Mouse (Mus musculus) embryonic facial prominence, embryonic 13.5 days (tissue): ENCODE measurements around the gene Rab7b. TPM values are rescaled to one million over a fixed set of nuclear protein-coding genes. Genes with fewer than 3 reads are reported as not detected.
A peak's percentile ranks its signal among the peaks of the same experiment; 100 is the strongest.

Experiments
- ATAC-seq: fragments of 200-750 bp; cut with Nextera tagmentation; 2 replicates; pipeline ENCODE4 v1.8.0; 2017; ENCODE audit warnings: low read depth; ENCODE audit not compliant: insufficient number of reproducible peaks, insufficient read depth, low FRiP score, low TSS enrichment
- H3K27ac ChIP-seq: fragments of 300-500 bp; sonication (generic); 2 replicates; pipeline ENCODE4 v1.5.1; 2015; ENCODE audit warnings: moderate library complexity, mild to moderate bottlenecking, inconsistent platforms
- H3K27me3 ChIP-seq: fragments of 300-500 bp; sonication (generic); 2 replicates; pipeline ENCODE4 v1.6.1; 2015; ENCODE audit warnings: mild to moderate bottlenecking, inconsistent platforms
- H3K36me3 ChIP-seq: fragments of 300-500 bp; sonication (generic); 2 replicates; pipeline ENCODE4 v1.6.1; 2015; ENCODE audit warnings: mild to moderate bottlenecking, inconsistent platforms
- H3K4me1 ChIP-seq: fragments of 300-500 bp; sonication (generic); 2 replicates; pipeline ENCODE4 v1.6.1; 2015; ENCODE audit warnings: inconsistent platforms
- H3K4me2 ChIP-seq: fragments of 300-500 bp; sonication (generic); 2 replicates; pipeline ENCODE4 v1.6.1; 2015; ENCODE audit warnings: moderate library complexity, mild to moderate bottlenecking, inconsistent platforms
- H3K4me3 ChIP-seq: fragments of 300-500 bp; sonication (generic); 2 replicates; pipeline ENCODE4 v1.5.1; 2015; ENCODE audit warnings: mild to moderate bottlenecking, inconsistent platforms
- H3K9ac ChIP-seq: fragments of 300-500 bp; sonication (generic); 2 replicates; pipeline ENCODE4 v1.6.1; 2015; ENCODE audit warnings: mild to moderate bottlenecking, inconsistent platforms
- H3K9me3 ChIP-seq: fragments of 300-500 bp; sonication (generic); 2 replicates; pipeline ENCODE4 v1.6.1; 2016; ENCODE audit warnings: inconsistent platforms
- WGBS: fragments of 180-500 bp; shearing (Covaris S2); methylation state at CpG from one replicate; pipeline ENCODE4 v1.1.7; 2015; ENCODE audit warnings: mixed read lengths; 5-methylcytosine and 5-hydroxymethylcytosine counted together
- polyA plus RNA-seq: library from polyadenylated mRNA; unstranded; fragments of >200 nt; fragmentation: Nextera tagmentation; extraction: Ambion mirVana; gene quantifications from 2 replicates; pipeline ENCODE4 v1.2.1, GENCODE M21; 2015

Rab7b gene
- 4.9 and 5.0 TPM in 2 replicates for polyA plus RNA-seq

DNA sequence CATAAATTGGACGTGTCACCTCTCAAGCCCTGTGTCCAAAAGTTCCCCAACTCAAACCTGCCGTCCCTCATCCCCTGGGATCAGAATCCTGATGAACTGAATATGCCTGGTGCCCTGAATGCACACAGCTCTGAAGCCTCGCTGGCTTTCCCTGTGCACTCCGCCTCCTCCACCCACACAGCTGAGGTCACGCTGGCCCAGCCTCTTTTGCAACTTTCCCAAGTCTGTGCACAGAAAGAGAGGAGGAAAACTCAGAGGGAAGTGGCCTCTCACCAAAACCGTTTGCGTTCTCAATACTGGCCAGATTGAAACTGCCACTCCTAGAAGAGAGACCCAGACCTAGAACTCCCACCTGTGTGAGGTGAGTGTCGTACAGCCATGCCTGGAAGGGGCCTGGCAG is at the start of gene Rab7b:
Gene Rab7b, plus strand, starts transcription at position 221 of the 400 bp plus-strand sequence.
- H3K4me1 ChIP-seq, result peaks cover 11% of the 10 kb centered on the region
- 47% methylated on average over 8 of the region's 8 CpGs for WGBS
- no peaks in the 10 kb centered on the region for H3K36me3 ChIP-seq
- peak within 1 kb of the TSS; percentile 12; the same call in 1 of the 2 replicates for H3K4me2 ChIP-seq
- no peaks in the 10 kb centered on the region for H3K9me3 ChIP-seq
- no peak within 1 kb of the TSS for H3K4me3 ChIP-seq
- H3K27ac ChIP-seq, result peak within 1 kb of the TSS; percentile 45; the same call in 1 of the 2 replicates
- no peak within 1 kb of the TSS for H3K9ac ChIP-seq
- 0 out of 2 replicates have a peak, but pooled peaks have one; percentile 26 for ATAC-seq
- no peaks in the 10 kb centered on the region for H3K27me3 ChIP-seq

DNA sequence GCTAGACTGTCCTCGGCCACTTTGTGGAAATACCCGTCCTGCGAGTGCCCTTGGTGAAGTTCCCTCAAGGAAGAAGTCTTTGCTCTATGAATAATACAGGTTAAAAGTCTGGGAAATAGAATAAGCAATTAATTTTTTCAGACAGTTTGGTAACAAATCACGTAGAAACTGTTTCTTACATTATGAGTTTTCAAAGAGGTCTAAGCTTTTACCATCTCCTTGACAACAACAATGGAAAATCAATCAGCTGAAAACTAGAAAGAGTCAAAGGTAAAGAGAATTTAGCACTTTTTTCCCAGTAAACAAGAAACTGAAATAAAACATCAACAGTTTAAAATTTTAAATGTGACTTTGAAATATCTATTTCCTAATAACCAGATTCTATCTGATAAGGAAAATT is 48.4 kb upstream of the Rab7b start:
- ATAC-seq, result no peak
- 80% methylated on average over 4 of the region's 4 CpGs for WGBS
- Histone ChIP-seq H3K27me3 (no peaks in the 10 kb centered on the region), H3K27ac (no peak overlapping the region), H3K4me2 (no peak overlapping the region), H3K9me3 (no peaks in the 10 kb centered on the region), H3K36me3 (no peaks in the 10 kb centered on the region), H3K4me3 (no peak overlapping the region), H3K4me1 (no peaks in the 10 kb centered on the region), H3K9ac (no peak overlapping the region)

DNA sequence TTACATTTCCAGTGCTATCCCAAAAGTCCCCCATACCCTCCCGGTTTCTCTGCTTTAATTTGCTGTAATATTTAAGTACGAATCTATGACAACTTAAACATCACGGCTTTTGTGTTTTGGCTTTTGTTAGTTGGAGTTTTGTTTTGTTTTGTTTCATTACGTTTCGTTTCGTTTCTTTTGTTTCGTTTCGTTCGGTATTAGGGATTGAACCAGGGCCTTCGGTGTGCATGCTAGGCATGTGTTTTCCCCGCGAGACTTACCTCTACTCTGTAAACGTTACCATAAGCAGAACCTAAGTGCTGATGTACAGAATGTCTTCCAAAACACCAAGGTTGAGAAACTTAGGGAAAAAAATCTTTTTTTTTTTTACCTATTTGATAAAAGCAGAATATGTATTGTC is 46.9 kb upstream of the Rab7b start:
- WGBS, result 90% methylated on average over 13 of the region's 13 CpGs
- ATAC-seq, result no peak
- Histone ChIP-seq H3K9me3 (no peaks in the 10 kb centered on the region), H3K27ac (no peak overlapping the region), H3K4me3 (no peak overlapping the region), H3K4me2 (no peak overlapping the region), H3K4me1 (no peaks in the 10 kb centered on the region), H3K9ac (no peak overlapping the region), H3K36me3 (no peaks in the 10 kb centered on the region), H3K27me3 (no peaks in the 10 kb centered on the region)

DNA sequence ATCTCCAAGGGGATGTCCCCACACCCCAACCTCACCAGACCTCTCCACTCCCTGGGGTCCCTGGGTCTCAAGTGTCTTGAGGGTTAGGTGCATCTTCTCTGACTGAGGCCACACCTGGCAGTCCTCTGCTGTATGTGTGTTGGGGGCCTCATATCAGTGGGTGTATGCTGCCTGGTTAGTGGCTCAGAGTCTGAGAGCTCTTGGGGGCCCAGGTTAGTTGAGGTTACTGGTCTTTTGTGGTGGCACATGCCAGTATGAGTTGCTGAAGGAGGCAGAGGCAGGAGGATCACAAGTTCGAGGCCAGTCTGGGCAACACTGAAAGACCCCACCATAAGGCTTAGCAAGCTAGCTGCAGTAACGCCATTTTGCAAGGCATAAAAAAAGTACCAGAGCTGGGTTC is 46.2 kb upstream of the Rab7b start:
- H3K4me1 ChIP-seq, result no peaks in the 10 kb centered on the region
- H3K9me3 ChIP-seq, result no peaks in the 10 kb centered on the region
- no peak overlapping the region for H3K4me2 ChIP-seq
- 89% methylated on average over 2 of the region's 2 CpGs for WGBS
- no peaks in the 10 kb centered on the region for H3K27me3 ChIP-seq
- no peak overlapping the region for H3K27ac ChIP-seq
- H3K36me3 ChIP-seq, result no peaks in the 10 kb centered on the region
- ATAC-seq, result no peak
- no peak overlapping the region for H3K4me3 ChIP-seq
- no peak overlapping the region for H3K9ac ChIP-seq

DNA sequence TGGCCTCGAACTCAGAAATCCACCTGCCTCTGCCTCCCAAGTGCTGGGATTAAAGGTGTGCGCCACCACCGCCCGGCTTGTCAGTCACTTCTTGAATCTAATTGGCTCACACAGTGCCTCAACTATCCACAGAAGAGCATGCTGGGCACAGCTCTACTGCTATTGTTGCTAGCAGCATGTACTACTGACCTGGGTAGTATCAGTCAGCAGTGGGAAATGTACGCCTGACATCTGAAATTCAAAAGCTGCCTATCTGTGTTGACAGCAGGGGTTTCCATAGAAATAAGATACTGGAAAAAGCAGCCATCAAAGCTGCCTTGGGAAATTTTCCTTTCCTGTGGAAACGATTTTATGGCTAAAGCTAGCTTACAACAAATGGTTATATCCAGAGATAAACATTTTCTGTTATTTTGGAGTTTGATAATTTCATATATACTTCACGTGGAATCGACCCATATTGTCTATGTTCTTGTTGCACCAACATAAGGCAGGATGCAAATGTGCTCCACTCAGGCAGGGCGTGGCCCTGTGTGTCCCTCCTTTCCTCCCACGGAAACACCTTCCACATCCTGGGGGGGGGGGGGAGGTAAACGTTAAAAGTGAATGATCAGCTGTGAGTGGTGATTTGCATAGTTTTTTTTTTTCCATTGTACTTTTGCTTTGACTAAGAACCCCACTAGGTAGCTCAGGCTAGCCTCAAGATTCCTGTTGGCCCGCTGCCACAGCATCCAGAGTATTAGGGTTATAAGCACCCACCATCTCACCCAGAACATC is 35.6 kb upstream of the Rab7b start:
- Histone ChIP-seq H3K36me3 (no peaks in the 10 kb centered on the region), H3K27me3 (no peaks in the 10 kb centered on the region), H3K4me3 (no peak overlapping the region), H3K27ac (no peak overlapping the region), H3K4me1 (no peaks in the 10 kb centered on the region), H3K9ac (no peak overlapping the region), H3K4me2 (no peak overlapping the region), H3K9me3 (no peaks in the 10 kb centered on the region)
- ATAC-seq, result no peak
- WGBS, result 84% methylated on average over 12 of the region's 12 CpGs

DNA sequence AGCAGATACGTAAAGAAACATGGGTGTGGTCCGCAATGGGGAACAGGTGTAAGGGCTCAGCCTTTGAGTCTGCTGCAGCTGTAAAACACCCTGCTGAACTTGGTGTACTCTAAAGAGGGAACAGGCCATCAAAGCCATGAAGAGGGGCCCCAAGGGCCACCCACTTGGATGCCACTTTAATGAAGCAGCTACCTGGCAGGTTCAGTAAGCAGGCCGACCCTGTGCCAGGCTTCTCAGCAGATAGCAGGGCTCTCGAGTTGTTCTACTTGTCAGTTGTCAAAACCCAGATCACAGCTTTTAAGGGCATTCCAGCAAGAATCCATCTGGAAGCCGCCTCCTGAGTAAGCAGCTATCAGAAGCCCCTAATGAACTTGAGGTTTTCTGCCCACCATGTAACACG is 32.9 kb upstream of the Rab7b start:
- no peak overlapping the region for H3K27ac ChIP-seq
- no peak overlapping the region for H3K4me3 ChIP-seq
- no peak overlapping the region for H3K4me2 ChIP-seq
- no peaks in the 10 kb centered on the region for H3K4me1 ChIP-seq
- no peak overlapping the region for H3K9ac ChIP-seq
- WGBS, result 75% methylated on average over 6 of the region's 6 CpGs
- H3K36me3 ChIP-seq, result no peaks in the 10 kb centered on the region
- no peaks in the 10 kb centered on the region for H3K9me3 ChIP-seq
- ATAC-seq, result no peak
- H3K27me3 ChIP-seq, result no peaks in the 10 kb centered on the region

DNA sequence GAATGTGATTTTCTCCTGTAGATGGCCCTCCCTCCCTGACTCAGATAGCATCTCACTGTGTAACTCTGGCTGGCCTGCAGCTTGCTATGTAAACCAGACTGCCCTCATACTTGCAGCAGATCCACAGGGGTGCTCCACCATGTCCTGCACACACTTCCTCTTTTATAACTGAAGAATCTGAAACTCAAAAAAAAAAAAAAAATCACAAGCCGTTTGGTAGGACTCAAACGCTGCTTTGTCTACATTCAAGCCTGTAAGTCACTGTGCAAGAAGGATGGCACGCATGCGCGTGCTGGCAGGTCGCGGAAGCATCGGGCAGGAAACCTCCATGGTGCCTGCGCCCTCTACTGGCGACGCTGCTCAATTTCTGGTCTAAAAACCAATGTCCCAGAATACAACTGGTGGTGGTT is 30.5 kb upstream of the Rab7b start:
- peak overlapping the region; percentile 52; the same call in 1 of the 2 replicates for H3K27ac ChIP-seq
- WGBS, result under 1% methylated on average over 11 of the region's 11 CpGs

DNA sequence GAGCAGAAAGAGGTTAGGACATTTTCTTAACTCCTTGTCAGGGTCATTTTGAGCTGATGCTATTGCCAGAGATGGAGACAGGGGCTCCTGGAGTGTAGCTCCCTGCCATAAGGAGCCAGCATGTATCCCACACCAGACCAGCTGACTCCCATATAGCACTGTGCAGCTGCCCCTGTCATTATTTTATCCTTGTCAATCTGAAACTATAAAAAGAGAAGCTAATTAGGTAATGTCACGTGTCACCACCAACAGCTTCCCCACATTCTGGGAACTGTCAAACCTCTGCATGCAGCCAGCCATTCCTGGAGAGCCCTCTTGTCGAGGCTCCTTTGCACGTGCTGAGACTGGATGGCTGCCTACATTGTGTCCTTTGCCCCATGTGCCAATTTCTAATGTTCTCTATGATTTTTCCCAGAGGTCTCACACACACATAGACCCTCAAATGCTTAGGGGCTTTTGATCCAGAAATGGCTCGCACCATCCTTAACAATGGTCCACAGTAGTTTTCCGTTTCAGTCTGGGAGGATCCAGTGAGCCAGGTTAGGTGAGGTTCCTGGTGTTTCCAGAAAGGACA is 28.9 kb upstream of the Rab7b start:
- Histone ChIP-seq H3K27me3 (no peaks in the 10 kb centered on the region), H3K36me3 (no peaks in the 10 kb centered on the region), H3K9me3 (no peaks in the 10 kb centered on the region), H3K9ac (no peak overlapping the region), H3K4me2 (no peak overlapping the region), H3K4me1 (no peaks in the 10 kb centered on the region), H3K4me3 (no peak overlapping the region), H3K27ac (no peak overlapping the region)
- WGBS, result 76% methylated on average over 5 of the region's 5 CpGs
- no peak for ATAC-seq

More for the DNA sequence above, 30.5 kb upstream of the Rab7b start:
- ATAC-seq, result peak; percentile 63; the same call in 1 of the 2 replicates
- no peaks in the 10 kb centered on the region for H3K36me3 ChIP-seq
- no peaks in the 10 kb centered on the region for H3K27me3 ChIP-seq
- H3K9ac ChIP-seq, result peak overlapping the region; percentile 41
- H3K4me1 ChIP-seq, result no peaks in the 10 kb centered on the region
- no peaks in the 10 kb centered on the region for H3K9me3 ChIP-seq
- peak overlapping the region; percentile 53 for H3K4me2 ChIP-seq
- peak overlapping the region; percentile 27 for H3K4me3 ChIP-seq

DNA sequence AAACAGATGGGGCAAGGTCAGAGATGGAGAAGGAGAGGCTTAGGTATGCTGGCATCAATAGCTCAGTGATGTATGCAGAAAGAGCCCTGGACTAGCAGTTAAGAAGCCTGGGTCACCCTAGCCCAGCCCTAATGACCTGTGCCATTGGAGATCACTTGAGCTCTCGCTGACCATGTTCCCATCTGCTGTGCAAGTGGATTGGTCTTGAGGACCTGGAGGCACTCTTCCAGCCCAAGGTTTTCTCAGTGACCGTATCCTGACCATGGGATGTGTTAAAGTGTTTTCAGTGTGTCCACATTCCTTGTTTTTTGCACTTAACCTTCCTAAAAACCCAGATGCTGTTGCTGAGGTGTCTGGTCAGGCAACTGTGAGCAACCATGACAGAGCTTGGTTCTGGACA is 28.2 kb upstream of the Rab7b start:
- no peaks in the 10 kb centered on the region for H3K27me3 ChIP-seq
- no peak overlapping the region for H3K27ac ChIP-seq
- H3K9me3 ChIP-seq, result no peaks in the 10 kb centered on the region
- H3K36me3 ChIP-seq, result no peaks in the 10 kb centered on the region
- no peak overlapping the region for H3K4me2 ChIP-seq
- H3K4me1 ChIP-seq, result no peaks in the 10 kb centered on the region
- H3K4me3 ChIP-seq, result no peak overlapping the region
- no peak overlapping the region for H3K9ac ChIP-seq
- WGBS, result 82% methylated on average over 2 of the region's 2 CpGs
- no peak for ATAC-seq

DNA sequence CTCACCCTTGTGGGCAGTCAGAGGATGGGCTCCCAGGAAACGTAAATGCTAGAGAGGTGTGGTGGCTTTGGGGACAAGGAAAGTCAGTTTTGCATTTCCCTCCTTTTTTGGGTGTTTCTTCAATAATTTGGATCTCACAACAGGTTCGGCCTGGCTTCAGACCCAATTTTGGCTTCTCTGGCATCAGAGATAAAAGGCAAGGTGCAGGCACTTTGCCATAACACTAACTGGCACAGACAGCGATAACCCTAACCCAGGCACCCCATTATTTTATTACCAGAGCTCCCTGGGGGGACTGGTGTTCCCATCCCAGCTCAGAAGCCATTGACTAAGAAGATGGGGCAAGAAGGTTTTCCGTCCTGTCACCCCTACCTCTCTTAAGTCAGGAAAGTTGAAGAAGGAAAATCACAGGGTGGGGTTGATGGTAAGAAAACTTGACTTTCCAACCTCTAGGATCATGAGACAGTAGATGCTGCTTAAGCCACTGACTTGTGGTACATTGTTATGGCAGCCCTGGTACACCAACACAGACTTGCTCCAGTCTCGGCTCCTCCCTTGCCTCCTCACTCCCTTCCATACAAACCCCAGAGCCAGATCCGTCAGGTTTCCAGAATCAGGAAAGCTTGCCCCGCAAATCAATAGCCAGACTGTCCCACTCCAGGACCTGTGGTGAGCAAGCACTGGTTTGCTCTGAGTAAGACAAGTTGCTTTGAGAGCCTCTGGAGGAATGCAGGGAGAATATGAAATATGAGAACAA is 27.6 kb upstream of the Rab7b start:
- no peak overlapping the region for H3K27ac ChIP-seq

DNA sequence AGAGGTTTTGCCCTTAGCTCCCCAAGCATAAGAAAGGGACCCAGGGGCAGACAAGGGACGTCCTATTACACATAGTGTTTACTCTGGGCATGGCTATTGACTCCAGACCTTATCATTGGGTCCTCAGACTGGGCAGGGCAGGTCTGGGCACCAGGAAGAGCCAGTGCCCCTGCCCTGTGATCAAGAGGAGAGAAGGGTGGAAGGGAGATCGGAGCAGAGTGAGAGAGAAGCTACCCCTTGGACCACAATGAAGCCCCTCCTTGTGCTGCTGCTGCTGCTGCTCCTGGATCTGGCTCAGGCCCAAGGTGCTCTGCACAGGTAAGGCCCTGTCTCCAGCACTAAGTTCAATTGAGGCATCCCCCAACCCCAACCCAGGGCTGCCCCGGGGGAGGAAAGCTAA is 26.7 kb upstream of the Rab7b start:
- H3K27me3 ChIP-seq, result no peaks in the 10 kb centered on the region
- no peaks in the 10 kb centered on the region for H3K9me3 ChIP-seq
- ATAC-seq, result no peak
- no peak overlapping the region for H3K27ac ChIP-seq
- 66% methylated on average over 3 of the region's 3 CpGs for WGBS
- H3K4me1 ChIP-seq, result no peaks in the 10 kb centered on the region
- no peak overlapping the region for H3K9ac ChIP-seq
- no peak overlapping the region for H3K4me2 ChIP-seq
- no peaks in the 10 kb centered on the region for H3K36me3 ChIP-seq
- no peak overlapping the region for H3K4me3 ChIP-seq

More for the DNA sequence above, 27.6 kb upstream of the Rab7b start:
- H3K27me3 ChIP-seq, result no peaks in the 10 kb centered on the region
- ATAC-seq, result no peak
- no peak overlapping the region for H3K4me2 ChIP-seq
- no peaks in the 10 kb centered on the region for H3K4me1 ChIP-seq
- 72% methylated on average over 7 of the region's 7 CpGs for WGBS
- H3K9me3 ChIP-seq, result no peaks in the 10 kb centered on the region
- no peak overlapping the region for H3K4me3 ChIP-seq
- H3K36me3 ChIP-seq, result no peaks in the 10 kb centered on the region
- H3K9ac ChIP-seq, result no peak overlapping the region
